Mouse (Mus musculus) hindbrain, embryonic 16.5 days (tissue): ENCODE results near the gene Cacng4. TPM values are rescaled to one million over a fixed set of nuclear protein-coding genes. Genes with fewer than 3 reads are reported as not detected.
A peak's percentile ranks its signal among the peaks of the same experiment; 100 is the strongest.

Experiments
- ATAC-seq: fragments of 200-750 bp; cut with Nextera tagmentation; 2 replicates; pipeline ENCODE4 v1.8.0; 2017; ENCODE audit warnings: moderate TSS enrichment, moderate library complexity
- H3K27ac ChIP-seq: fragments of 300-500 bp; sonication (generic); 2 replicates; pipeline ENCODE4 v1.5.1; 2014; ENCODE audit warnings: low read depth, mild to moderate bottlenecking, control low read depth, low read length, moderate library complexity
- H3K27me3 ChIP-seq: fragments of 300-500 bp; sonication (generic); replicated peaks from 2 replicates; pipeline ENCODE4 v1.6.1; 2014; ENCODE audit warnings: low read length; ENCODE audit not compliant: control insufficient read depth, insufficient read depth
- H3K36me3 ChIP-seq: fragments of 300-500 bp; sonication (generic); 2 replicates; pipeline ENCODE4 v1.6.1; 2014; ENCODE audit warnings: mild to moderate bottlenecking, low read length, moderate library complexity, mixed read lengths; ENCODE audit not compliant: control insufficient read depth, insufficient read depth
- H3K4me1 ChIP-seq: fragments of 300-500 bp; sonication (generic); 2 replicates; pipeline ENCODE4 v1.6.1; 2014; ENCODE audit warnings: low read depth, low read length; ENCODE audit not compliant: control insufficient read depth, insufficient read depth
- H3K4me2 ChIP-seq: fragments of 300-500 bp; sonication (generic); 2 replicates; pipeline ENCODE4 v1.6.1; 2014; ENCODE audit warnings: mild to moderate bottlenecking, low read length, control low read depth, moderate library complexity
- H3K4me3 ChIP-seq: fragments of 300-500 bp; sonication (generic); 2 replicates; pipeline ENCODE4 v1.5.1; 2014; ENCODE audit warnings: mild to moderate bottlenecking, low read length, control low read depth, moderate library complexity
- H3K9ac ChIP-seq: fragments of 300-500 bp; sonication (generic); 2 replicates; pipeline ENCODE4 v1.6.1; 2014; ENCODE audit warnings: low read depth, mild to moderate bottlenecking, control low read depth, low read length, moderate library complexity
- H3K9me3 ChIP-seq: fragments of 300-500 bp; sonication (generic); 2 replicates; pipeline ENCODE4 v1.6.1; 2014; ENCODE audit warnings: mild to moderate bottlenecking, low read length, moderate library complexity; ENCODE audit not compliant: control insufficient read depth
- WGBS: fragments of 180-500 bp; shearing (Covaris S2); extraction: QIAGEN DNeasy Blood & Tissue Kit; methylation state at CpG from one replicate; pipeline ENCODE4 v1.1.7; 2014; 5-methylcytosine and 5-hydroxymethylcytosine counted together
- polyA plus RNA-seq: library from polyadenylated mRNA; unstranded; fragments of >200 nt; fragmentation: Nextera tagmentation; extraction: Ambion mirVana; gene quantifications from 2 replicates; pipeline ENCODE4 v1.2.1, GENCODE M21; 2015

The Cacng4 gene
- polyA plus RNA-seq, 1 experiment from 2014 or later, result 46.0 TPM

- H3K27me3 ChIP-seq, result no peaks in the 10 kb centered on the region
- H3K4me3 ChIP-seq, result no peak overlapping the region
- H3K9ac ChIP-seq, result no peak overlapping the region
- H3K9me3 ChIP-seq, result no peaks in the 10 kb centered on the region
- H3K4me2 ChIP-seq, result no peak overlapping the region
- H3K27ac ChIP-seq, result peak overlapping the region; percentile 58; the same call in 1 of the 2 replicates
- no peaks in the 10 kb centered on the region for H3K36me3 ChIP-seq
- peak; percentile 19 for ATAC-seq
- H3K4me1 ChIP-seq, result peaks cover 45% of the 10 kb centered on the region
- 22% methylated on average over 10 of the region's 10 CpGs for whole genome bisulfite sequencing
Measured at GRCm38 (mm10) chr11:107760001-107760400, 34.4 kb downstream of the Cacng4 start.

GRCm38 (mm10) chr11:107759516-107759915 is 34.8 kb downstream of the Cacng4 start:
- WGBS, result 57% methylated on average over 9 of the region's 9 CpGs
- Histone ChIP-seq H3K4me2 (no peak overlapping the region), H3K4me1 (peaks cover 44% of the 10 kb centered on the region), H3K4me3 (no peak overlapping the region), H3K27ac (peak overlapping the region; percentile 58; the same call in 1 of the 2 replicates), H3K9me3 (no peaks in the 10 kb centered on the region), H3K27me3 (no peaks in the 10 kb centered on the region), H3K36me3 (no peaks in the 10 kb centered on the region), H3K9ac (no peak overlapping the region)
- ATAC-seq, result peak; percentile 28

- no peak overlapping the region for H3K4me2 ChIP-seq
- no peaks in the 10 kb centered on the region for H3K27me3 ChIP-seq
- no peaks in the 10 kb centered on the region for H3K36me3 ChIP-seq
- H3K9ac ChIP-seq, result no peak overlapping the region
- H3K27ac ChIP-seq, result no peak overlapping the region
- WGBS, result 57% methylated on average over 5 of the region's 5 CpGs
- no peaks in the 10 kb centered on the region; the same call in 1 of the 2 replicates for H3K4me1 ChIP-seq
- ATAC-seq, result no peak
- no peak overlapping the region for H3K4me3 ChIP-seq
- no peaks in the 10 kb centered on the region for H3K9me3 ChIP-seq
Measured at GRCm38 (mm10) chr11:107749114-107749513, 45.2 kb downstream of the Cacng4 start.

- WGBS, result 65% methylated on average over 5 of the region's 5 CpGs
- Histone ChIP-seq H3K4me3 (no peak overlapping the region), H3K4me1 (no peaks in the 10 kb centered on the region; the same call in 1 of the 2 replicates), H3K27ac (no peak overlapping the region), H3K9me3 (no peaks in the 10 kb centered on the region), H3K36me3 (no peaks in the 10 kb centered on the region), H3K9ac (no peak overlapping the region), H3K4me2 (no peak overlapping the region), H3K27me3 (no peaks in the 10 kb centered on the region)
- ATAC-seq, result no peak
Measured at GRCm38 (mm10) chr11:107748243-107749035, 45.9 kb downstream of the Cacng4 start.

GRCm38 (mm10) chr11:107743100-107743499 is 51.3 kb downstream of the Cacng4 start:
- peaks cover 3% of the 10 kb centered on the region; the same call in 1 of the 2 replicates for H3K36me3 ChIP-seq
- H3K27me3 ChIP-seq, result no peaks in the 10 kb centered on the region
- H3K27ac ChIP-seq, result no peak overlapping the region
- H3K4me1 ChIP-seq, result peaks cover 4% of the 10 kb centered on the region; the same call in 1 of the 2 replicates
- WGBS, result 34% methylated on average over 3 of the region's 3 CpGs
- no peaks in the 10 kb centered on the region for H3K9me3 ChIP-seq
- no peak overlapping the region for H3K4me2 ChIP-seq
- ATAC-seq, result peak; percentile 52
- H3K4me3 ChIP-seq, result no peak overlapping the region
- no peak overlapping the region for H3K9ac ChIP-seq

GRCm38 (mm10) chr11:107738418-107739099 is 55.8 kb downstream of the Cacng4 start:
- H3K27me3 ChIP-seq, result no peaks in the 10 kb centered on the region
- H3K36me3 ChIP-seq, result peaks cover 34% of the 10 kb centered on the region
- H3K4me2 ChIP-seq, result no peak overlapping the region
- 84% methylated on average over 20 of the region's 20 CpGs for WGBS
- H3K4me1 ChIP-seq, result peaks cover 4% of the 10 kb centered on the region; the same call in 1 of the 2 replicates
- H3K9ac ChIP-seq, result no peak overlapping the region
- H3K27ac ChIP-seq, result no peak overlapping the region; the same call in 1 of the 2 replicates
- no peaks in the 10 kb centered on the region for H3K9me3 ChIP-seq
- peak; percentile 21 for ATAC-seq
- H3K4me3 ChIP-seq, result no peak overlapping the region

GRCm38 (mm10) chr11:107737886-107738285 is 56.5 kb downstream of the Cacng4 start:
- Histone ChIP-seq H3K9ac (no peak overlapping the region), H3K4me3 (no peak overlapping the region), H3K27ac (no peak overlapping the region; the same call in 1 of the 2 replicates), H3K36me3 (peaks cover 34% of the 10 kb centered on the region), H3K4me2 (no peak overlapping the region), H3K27me3 (no peaks in the 10 kb centered on the region), H3K9me3 (no peaks in the 10 kb centered on the region), H3K4me1 (peaks cover 4% of the 10 kb centered on the region; the same call in 1 of the 2 replicates)
- no peak for ATAC-seq
- WGBS, result 85% methylated on average over 6 of the region's 6 CpGs

- Histone ChIP-seq H3K36me3 (peaks cover 31% of the 10 kb centered on the region), H3K27me3 (no peaks in the 10 kb centered on the region), H3K9me3 (no peaks in the 10 kb centered on the region), H3K27ac (no peak overlapping the region), H3K4me3 (no peak overlapping the region), H3K4me1 (no peaks in the 10 kb centered on the region), H3K9ac (no peak overlapping the region), H3K4me2 (no peak overlapping the region)
- no peak for ATAC-seq
- 78% methylated on average over 7 of the region's 7 CpGs for WGBS
Measured at GRCm38 (mm10) chr11:107734133-107734532, 60.2 kb downstream of the Cacng4 start.

- WGBS, result 83% methylated on average over 5 of the region's 5 CpGs
- no peak overlapping the region for H3K4me2 ChIP-seq
- ATAC-seq, result no peak
- H3K4me1 ChIP-seq, result no peaks in the 10 kb centered on the region; the same call in none of the 2 replicates
- peaks cover 18% of the 10 kb centered on the region for H3K36me3 ChIP-seq
- no peak overlapping the region for H3K4me3 ChIP-seq
- H3K9me3 ChIP-seq, result no peaks in the 10 kb centered on the region
- H3K9ac ChIP-seq, result no peak overlapping the region
- no peaks in the 10 kb centered on the region for H3K27me3 ChIP-seq
- no peak overlapping the region for H3K27ac ChIP-seq
Measured at GRCm38 (mm10) chr11:107731498-107731897, 62.9 kb downstream of the Cacng4 start.
